Mouse (Mus musculus) frontal cortex, adult (tissue): Measurements from ENCODE around the gene Nrxn3.
A peak's percentile ranks its signal among the peaks of the same experiment; 100 is the strongest.

Experiments
- ATAC-seq: cut with Nextera tagmentation; 2 replicates; pipeline ENCODE4 v1.9.2; 2017; ENCODE audit warnings: mild to moderate bottlenecking, moderate library complexity, mixed read lengths; ENCODE audit not compliant: low TSS enrichment

Gene Nrxn3

DNA sequence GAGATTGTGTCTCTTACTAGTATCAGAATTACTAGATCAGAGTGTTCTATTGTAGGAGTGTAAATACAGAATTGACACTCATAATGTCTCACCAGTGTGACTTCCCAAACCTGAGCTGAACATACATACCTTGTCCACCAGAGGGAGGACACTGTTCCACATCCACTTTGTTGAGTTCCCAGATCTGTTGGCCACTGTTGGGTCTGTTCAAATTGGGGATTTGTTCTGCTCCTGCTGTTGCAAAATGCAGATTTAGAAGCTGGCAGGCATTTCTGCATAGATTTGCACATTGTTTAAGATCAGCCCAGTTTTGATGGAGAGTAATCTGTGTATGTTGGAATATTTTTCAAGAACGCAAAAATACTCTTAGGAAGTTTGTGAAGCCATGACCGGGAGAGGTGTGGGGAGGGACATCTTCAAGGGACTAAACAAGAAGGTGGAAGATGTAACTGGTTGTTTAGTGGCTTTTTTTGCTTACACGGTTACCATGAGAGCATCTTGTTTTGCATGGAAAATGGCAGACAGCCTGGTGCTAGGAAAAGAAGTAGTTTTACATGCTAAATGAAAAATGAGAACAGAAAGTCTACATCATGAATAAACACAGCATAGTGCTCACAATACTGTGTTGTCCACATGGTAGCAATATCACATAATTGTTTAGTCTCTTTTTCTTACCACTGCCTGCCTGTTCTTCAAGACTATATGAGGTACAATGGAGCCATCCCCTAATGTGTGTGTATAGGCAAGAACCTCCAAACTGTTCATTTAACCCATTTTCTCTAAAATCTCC, 609.0 kb downstream of the Nrxn3 start:
- ATAC-seq = peak; percentile 95

DNA sequence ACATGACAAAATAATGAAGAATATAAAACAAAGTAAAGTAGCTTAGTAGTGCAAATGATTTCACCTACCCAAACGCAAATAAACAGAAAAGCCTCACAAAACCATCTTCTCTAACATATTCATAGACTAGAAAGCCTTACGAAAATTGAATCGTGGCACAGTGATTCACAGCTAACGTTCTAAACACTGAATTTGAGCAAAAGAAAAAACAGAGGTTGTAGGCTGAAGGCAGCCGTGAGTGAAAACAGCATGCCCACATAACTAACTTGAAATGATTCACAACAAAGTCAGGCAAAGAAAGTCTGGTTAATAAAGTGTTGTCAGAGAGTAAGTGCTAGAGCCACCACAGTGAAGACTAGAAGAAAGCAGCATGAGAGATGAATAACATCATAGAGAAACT, 610.8 kb downstream of the Nrxn3 start:
- peak; percentile 36; the same call in 1 of the 2 replicates for ATAC-seq

DNA sequence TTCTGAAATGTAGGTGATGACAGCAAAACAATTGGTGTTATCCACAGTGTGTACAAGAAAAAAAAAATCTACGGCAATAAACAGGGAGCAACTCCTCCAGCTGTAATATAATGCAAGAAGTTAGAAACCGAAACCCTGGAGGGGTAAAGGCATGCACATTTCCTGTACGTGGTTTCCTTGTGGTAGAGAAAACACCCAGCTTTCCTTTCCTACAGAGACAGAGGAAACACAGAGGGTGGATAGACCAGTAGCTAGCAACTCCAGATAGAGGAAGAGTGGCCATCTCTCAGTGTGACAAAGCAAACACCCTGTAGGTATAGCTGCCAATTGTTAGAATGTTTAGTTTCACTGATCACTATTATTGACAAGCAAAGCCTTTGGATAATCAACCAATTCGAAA, 642.2 kb downstream of the Nrxn3 start:
- no peak for ATAC-seq

DNA sequence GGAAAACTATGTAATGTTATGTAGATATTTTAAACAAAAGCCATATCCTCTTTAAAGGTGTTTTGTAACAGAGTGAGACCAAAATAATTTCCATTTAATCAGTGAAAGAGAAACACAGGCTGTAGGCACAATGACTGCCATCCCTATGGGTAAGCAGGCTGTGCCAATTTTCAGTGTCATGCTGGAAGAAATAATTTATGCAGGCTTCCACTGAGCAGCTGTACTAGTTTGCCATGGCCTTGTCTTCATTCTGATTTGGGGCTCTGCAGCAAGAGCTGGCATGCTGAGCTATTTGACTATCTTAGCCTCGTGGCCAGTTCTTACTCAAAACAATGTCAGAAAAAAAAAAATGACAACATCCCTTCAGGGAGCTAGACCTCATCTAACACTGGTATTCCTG, 647.3 kb downstream of the Nrxn3 start:
- peak; percentile 80 for ATAC-seq

DNA sequence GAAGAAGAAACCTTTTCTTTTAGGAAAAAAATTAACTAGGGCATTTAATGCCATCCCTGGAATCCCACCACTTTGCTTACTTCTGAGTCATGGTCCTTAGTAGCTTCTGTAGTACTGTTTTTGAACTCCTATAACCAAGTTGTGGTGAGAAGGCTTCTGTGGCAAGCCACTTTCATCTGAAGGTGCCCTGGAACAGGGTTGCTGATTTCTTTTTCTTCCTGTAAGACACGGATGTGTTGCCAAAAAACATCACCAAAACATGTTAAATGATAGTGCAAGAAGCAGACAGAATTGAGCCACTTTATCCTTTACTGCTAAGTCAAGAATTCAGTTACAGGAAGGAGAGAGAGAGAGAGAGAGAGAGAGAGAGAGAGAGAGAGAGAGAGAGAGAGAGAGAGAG, 653.9 kb downstream of the Nrxn3 start:
- ATAC-seq = peak; percentile 69

DNA sequence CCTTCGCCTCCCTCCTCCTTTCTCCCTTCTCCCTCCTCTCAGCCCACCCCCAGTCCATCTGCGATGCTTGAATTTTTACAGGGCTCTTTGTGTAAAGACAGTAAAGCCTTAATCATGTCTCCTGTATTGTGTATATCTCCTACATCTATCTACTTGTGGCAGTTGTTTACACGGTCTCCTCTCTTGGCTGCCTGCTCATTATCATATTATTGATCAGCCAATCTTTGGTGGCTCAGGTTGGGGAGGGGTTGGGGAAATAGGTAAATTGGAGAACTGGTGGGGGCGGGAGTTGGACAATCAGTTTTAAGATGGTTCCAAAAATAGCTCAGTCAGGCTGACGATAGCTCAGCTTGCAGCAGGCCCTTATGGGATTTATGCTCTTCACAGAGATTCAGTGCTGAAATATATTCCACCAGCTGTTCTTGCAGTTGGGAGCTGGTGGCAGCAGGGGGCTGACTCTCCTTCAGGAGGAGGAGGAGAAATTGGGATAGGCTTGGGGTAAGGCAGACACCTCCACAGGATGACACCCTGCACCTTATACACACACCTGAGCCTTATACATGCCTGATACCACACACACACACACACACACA, 654.5 kb downstream of the Nrxn3 start:
- ATAC-seq = peak; percentile 91

DNA sequence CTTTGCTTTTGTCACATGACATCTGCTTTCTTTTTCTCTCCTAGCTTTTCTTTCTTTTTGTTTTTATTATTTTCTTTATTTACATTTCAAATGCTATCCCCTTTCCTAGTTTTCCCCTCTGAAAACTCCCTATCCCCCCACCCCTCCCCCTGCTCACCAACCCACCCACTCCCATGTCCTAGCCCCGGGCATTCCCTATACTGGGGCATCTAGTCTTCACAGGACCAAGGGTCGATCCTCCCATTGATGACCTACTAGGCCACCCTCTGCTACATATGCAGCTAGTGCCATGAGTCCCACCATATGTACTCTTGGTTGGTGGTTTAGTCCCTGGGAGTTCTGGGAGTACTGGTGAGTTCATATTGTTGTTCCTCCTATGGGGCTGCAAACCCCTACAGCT, 655.0 kb downstream of the Nrxn3 start:
- no peak for ATAC-seq

DNA sequence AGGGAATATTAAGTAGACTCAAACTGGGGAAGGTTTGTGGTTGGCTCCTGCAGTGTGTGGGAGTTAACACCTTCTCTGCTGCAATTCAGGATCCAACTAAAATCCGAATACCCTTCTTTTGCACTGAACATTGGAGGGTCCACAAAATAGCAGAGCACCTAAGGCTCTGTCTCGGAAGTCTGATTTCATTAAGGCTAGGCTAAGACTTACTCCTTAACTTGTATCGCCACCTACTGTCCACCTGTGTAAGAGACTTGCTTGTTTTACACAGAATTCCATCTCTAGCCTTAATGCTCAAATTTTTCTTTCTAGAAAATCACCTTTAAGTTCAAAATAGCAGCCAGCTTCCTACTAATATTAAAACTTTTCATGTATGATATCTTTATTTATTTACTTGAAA, 660.6 kb downstream of the Nrxn3 start:
- ATAC-seq = peak; percentile 78

DNA sequence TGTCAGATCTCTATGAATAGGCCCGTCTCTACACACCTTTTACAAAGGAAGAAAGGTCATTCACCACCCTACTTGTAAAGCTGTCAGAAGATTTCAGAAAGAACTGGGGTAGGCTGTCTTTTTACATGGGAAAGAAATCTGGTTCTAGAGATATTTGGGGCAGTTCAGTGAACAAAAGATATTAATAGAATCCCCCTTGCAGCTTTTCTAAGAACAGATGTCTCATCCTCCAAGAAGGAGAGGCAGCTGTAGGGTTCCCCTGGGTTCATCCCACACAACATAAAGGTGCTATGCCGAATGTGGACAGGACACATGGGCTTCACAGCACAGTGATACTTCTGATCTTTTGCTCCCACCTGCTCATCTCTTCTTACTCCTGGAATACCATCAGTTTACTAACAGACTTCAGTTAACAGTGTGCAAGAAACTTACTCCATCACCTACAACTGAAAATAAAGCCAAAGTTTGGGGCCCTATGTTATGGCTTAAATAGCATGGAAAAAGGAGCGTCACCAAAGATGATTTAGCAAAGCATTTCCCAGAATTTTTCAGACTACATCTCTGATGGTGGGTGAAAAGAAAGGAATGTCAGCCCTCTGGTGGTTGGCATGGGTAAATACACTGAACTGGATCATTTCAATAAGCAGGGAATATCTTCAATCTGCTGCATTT, 672.6 kb downstream of the Nrxn3 start:
- ATAC-seq = peak; percentile 72

DNA sequence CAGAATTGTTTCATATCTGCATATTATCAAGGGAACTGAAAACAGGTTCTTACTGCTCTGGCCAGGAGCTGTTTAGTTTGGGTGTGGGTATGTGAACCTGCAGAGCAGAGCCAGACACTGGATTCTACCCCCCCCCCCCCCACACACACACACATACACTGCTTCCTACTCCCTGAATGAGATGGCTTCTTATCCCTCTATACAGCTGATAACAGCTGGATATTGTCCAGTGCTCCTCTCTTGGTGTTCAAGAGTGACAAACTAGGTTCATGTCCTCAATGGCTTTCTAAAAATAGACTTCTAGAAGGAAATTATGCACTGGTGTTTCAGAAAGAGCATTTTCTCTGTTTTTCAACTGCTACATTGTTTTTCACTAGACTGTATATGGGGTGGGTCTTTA, 713.8 kb downstream of the Nrxn3 start:
- ATAC-seq = no peak

DNA sequence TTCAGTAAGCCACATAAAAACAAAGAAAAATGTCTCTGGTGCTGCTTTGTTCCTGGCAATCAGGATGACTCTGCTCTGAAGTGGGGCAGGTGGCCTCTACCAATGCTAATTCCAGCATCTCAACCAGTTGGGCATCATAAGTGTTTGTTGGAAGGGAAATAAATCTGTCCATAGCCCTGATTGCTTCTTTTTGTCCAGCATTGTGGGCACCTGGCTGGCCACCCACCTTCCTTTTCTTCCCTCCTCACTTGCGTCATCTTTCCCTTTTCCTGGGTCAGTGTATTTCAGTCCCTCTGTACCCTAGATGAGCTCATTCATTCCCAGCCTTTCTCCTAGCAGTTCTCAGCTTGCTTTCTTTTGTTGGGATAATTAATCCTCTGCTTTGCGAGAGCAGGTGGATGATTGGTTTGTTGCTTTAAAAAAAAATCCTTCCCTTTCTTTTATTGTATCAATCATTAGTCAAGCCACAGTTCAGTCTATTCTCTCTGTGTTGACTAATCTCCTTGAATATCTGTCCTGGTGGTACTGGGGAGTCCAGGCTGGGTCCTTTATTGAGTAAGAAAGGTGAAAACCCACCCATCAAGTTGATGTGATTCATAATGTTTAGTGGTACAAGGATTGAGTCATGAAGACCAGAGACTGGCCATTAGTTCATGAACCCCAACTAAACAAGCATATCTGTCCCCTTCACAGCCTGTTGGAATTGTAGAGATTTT, 719.8 kb downstream of the Nrxn3 start:
- peak; percentile 89 for ATAC-seq

DNA sequence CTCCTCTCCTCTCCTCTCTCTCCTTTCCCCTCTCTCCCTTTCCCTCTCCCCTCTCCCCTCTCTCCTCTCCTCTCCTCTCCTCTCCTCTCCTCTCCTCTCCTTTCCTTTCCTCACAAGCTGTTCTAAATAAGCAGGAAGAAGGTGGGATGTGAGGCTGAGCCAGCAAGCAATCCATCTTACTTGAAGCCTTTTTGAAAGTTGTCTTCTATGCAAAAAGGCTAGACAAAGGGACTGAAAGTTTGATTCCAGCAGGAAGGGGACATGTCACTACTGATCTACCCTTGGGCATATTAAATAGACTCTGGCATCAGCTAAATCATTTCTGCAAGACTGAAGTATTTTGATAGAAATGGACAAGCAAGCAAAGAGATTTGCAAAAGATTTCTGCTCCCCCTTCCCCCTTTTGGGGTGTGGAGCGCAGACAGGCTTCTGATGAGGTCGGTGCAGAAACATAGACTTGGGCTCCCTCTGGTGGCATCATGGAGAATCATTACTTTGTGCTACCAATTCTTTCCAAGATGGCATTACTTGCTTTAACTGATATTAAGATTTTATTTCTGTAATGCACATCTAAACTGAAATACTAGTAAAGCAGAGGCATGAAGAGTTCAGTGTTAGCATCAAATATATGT, 728.1 kb downstream of the Nrxn3 start:
- ATAC-seq = peak; percentile 83

DNA sequence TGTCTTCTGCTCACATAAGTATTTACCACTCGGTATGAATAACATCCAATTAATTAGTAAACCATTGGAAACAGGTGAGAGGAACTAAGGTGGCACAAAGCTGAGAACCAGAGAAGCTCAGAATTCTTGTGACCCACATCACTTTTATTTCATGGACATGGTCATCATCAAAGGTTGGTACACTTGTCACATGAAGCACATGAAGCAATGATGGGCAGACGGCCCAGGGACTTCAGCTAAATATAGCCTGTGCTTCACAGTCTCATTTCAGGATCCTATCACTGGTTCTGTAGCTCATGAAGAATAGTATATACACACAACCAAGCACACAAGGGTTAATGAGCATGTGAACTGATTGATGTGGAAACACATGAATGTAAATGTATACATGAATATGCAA, 747.5 kb downstream of the Nrxn3 start:
- no peak for ATAC-seq

DNA sequence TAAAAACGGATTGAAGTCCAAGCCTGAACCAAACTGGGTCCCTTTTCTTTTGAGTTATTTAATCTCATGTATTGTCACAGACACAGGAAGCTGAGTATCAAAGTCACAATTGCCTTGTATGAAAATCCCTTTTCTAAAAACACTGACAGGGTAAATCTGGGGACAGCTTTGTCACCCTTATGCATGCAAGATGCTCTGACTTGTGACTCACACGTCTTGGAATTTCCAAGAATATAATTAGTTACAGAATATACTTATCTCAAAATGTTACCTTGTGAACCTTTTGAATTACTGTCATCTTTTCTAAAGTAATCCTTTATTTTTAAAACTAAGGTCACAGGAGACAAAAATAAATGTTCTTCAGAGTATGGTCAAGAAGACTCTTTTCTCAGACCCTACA, 748.6 kb downstream of the Nrxn3 start:
- ATAC-seq = peak; percentile 72

DNA sequence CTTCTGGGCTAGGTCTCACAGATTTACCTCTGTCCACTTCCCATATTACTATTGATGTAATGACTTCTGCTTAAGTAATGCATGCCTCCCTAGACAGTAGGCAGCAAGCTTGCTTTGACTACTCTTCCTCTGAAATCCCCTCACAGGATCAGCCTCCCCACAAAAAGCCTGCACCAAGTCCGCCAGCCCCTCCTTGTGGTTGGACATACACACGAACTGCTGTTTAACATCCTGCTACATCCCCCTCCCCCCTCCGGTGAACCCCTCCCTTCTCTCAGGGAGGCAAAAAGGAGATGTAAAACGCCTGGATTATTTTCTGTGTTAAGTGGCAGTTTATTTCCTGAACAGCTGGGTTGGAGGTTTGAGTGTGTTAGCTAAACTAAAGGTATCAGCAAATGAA, 749.2 kb downstream of the Nrxn3 start:
- ATAC-seq = no peak

DNA sequence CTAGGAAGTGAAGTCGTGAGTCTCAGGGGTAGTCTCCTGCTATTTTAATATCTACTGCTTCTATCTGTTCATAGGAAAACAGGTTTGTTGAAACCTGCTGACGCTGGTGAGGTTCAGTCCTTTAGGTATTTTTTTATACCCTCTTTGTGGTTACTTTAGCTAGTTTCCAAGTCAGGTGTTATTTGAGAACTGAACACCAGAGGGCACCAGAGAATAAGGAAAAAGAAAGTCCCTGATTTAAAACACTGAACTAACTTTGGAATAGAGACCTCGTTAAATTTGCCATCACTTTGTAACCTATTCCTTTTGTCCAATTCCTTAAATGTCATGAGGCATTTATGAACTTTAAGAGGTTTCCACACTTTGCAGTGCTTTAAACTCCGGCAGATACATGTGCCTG, 756.4 kb downstream of the Nrxn3 start:
- peak; percentile 62 for ATAC-seq

DNA sequence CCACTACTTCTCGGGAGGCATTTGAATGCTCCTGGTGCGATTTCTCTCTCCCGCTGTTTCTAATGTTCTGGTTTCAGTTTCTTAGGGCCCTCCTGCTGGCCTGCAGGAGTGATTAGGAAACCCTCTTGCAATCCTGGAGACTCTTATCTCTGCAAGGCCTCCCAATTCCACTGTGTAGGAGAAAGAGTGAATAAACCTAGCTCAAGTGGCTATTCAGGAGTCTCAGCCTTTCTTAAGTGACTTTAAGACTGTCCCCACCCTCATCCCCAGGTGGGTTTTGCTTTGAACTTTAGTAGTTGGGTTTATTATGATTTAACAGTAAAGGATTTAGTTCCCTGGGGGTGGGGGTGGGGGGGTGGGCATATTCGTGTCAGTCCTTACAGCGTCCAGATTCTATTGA, 759.5 kb downstream of the Nrxn3 start:
- ATAC-seq = no peak

DNA sequence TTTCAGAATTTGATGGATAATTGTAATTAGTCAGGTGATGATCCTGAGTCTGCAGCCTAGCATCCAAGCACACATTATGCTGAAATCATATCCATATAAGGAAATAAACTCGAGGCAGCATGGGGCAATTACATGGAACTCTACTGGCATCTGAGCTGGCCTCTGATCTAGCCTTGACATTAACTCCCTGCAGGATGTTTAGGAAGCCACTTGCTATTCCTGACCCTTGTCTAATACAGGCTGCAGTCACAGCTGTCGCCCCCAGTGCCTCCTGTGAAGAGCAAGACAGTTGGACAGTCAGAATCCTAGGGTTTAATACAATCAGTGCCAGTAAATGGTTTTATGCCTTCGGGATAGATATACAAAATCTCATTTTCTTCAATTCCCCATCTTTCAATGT, 781.4 kb downstream of the Nrxn3 start:
- ATAC-seq = no peak

DNA sequence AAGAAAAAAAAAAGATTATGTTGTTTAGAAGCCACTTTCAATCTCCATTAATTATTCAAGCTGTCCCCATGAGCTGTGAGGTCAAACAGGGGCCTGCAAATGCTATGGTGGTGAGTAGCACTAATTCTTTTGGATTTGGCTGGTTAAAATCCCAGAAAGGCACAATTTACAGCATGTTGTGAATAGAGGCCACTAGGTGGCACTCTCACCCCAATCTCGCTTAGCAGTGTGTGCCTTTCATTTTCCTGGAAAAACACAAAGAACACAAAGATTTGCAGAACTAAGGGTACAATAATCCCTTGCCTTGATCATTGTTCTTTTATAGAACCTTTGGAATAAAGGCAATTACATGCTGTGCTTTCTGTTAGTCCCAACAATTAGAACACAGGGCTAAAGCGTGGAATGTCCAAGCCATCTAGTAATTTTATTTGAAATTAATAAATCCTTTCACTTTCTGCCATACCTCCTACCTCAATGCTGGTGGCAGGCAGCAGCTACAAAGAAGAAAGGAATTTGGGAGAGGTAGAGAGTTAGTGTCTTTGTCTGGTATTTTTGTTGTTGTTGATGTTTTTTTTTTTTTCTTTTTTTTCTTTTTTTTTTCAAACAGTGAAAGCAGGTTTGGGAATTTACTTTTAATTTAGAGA, 782.6 kb downstream of the Nrxn3 start:
- peak; percentile 92 for ATAC-seq

DNA sequence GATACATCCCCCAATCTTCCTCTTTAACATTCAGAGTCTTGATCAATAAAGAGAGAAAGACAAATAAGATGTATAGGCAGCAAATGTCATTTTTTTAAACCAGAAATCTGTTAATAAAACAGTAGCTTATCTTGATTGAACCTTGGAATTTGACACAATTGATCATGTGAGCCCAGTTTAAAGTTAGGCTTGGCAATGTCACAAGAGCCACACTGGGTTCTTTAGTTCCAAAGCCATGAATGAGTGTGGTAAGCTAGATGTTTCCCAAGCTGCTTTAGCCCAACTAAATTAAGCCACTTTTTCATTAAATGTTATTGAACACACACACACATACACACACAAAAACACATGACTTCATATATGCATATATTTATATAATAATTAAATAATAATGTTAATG, 786.3 kb downstream of the Nrxn3 start:
- no peak for ATAC-seq

DNA sequence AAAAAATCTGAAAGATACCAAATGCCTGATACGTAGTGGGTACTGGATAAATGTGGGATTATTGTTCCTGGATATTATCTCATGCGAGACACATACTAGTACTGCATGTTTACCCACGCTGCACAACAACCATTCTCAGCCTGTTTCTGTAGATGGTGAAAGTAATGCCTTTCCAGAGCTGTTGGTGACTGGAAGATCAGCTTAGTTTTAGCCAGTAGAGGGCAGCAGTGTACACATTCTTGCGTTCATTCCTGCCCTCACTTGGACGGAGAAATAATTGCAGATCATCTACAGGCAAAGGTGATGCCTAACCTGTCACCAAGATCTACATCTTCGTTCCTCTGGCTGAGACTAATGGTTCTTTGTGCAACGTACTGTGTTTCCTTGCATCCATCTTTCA, 791.1 kb downstream of the Nrxn3 start:
- ATAC-seq = peak; percentile 90

DNA sequence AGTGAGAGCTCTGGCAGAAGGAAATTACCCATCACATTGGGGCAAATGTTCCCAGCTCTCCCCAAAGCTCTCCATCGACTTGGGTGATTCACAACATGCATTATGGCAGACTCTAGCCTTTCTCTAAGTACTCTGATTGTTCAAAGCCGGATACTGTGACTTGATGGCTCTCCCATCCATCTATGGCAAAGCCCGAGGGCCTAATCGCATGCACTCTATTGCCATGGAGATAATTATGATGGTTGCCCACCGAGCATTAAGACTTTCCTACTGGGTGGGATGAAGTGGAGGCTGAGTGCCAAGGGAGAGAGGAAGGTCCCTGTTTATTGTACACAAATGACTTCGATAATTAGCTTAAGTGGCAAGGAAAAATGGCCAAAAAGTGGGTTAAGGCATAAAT, 793.4 kb downstream of the Nrxn3 start:
- no peak for ATAC-seq
